Mouse (Mus musculus) brown adipose tissue, adult 24 weeks (tissue): ENCODE data around the gene Cd81. TPM values are rescaled to one million over a fixed set of nuclear protein-coding genes. Genes with fewer than 3 reads are reported as not detected.

ENCODE experiments used
- H3K27ac ChIP-seq: fragments of 200-500 bp; replicated peaks from 2 replicates; pipeline ENCODE4 v1.5.1; 2012; ENCODE audit warnings: low read depth, mild to moderate bottlenecking, low read length
- H3K4me1 ChIP-seq: fragments of 200-500 bp; 2 replicates; pipeline ENCODE4 v1.6.1; 2012; ENCODE audit warnings: low read length, mixed read lengths; ENCODE audit not compliant: control insufficient read depth, insufficient read depth, insufficient read length
- H3K4me3 ChIP-seq: fragments of 200-500 bp; 2 replicates; pipeline ENCODE4 v1.5.1; 2012; ENCODE audit warnings: low read depth, mild to moderate bottlenecking, low read length, moderate library complexity; ENCODE audit not compliant: insufficient read depth
- polyA plus RNA-seq: library from polyadenylated mRNA; stranded (reverse); fragments of >200 nt; gene quantifications from 2 replicates; pipeline ENCODE4 v1.2.4, GENCODE M21; 2012; ENCODE audit not compliant: missing spikeins, insufficient read depth, insufficient read length

The Cd81 gene
- polyA plus RNA-seq, 1 experiment = 289 TPM

DNA sequence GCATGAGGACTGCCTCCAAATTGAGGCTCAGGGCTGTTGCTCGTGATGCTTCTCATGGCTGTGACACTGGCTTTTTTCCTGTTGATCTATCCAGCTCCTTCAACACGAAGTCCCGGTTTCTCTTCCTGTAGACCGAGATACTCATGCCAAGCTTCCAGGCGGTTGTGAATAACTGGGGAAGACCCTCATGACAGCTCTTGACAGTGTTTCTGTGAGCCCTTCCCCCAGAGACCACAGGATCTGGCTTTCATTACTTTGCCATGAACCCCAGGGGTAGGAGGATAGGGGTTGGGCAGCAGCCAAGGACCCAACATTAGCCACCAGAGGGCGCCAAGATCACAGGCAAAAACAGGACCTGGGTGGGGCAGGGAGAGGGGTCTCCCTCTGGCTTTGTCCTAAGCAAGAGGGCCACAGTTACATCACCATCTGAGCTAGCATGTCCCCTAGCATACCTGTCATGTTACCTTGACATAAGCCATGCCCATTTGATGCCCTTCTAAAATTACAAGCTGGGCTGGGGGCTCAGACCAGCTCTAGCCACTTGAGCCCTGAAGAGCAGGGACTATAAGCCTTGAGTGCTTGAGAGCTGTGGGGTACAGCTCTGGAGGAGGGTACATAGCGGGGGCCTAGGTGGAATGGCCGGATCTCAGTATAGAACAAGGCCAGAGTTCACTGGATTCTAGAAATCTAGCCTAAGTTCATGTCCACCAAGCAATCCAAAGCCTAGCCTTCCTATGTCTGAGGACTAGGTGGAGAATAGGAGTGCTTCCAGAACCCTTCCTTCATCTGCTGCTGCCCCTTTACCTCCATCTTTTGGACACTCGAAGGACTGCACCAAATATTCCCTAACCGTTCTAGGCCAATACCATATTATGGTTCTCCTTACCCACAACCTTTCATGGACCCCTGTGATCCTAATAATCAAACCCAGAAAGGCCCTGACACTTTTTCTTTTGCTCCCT lies 42.3 kb downstream of the Cd81 start, which contains the start of gene Trpm5:
Gene Trpm5, minus strand, starts transcription at position 51 of the 962 bp plus-strand sequence.
- no peak within 1 kb of the TSS for H3K27ac ChIP-seq
- H3K4me3 ChIP-seq = no peak within 1 kb of the TSS
- H3K4me1 ChIP-seq = no peaks in the 10 kb centered on the region

DNA sequence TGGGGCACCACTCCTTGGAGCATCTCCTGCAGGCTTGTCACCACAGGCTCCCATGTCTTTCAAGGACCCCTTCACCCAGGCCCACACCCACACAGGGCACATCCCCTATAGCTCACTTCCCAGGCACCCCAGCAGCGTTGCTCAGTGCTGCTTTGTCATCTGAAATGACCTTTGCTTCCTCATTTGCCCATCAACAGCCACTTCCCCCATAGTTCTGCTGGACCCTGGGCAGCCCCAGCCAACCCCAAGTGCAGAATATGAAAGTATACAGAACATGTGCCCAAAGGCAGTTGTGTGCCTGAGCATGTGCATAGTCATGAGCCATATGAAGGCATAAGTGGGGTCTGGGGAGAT lies 43.0 kb downstream of the Cd81 start:
- Histone ChIP-seq H3K4me1 (no peaks in the 10 kb centered on the region), H3K4me3 (no peak overlapping the region), H3K27ac (no peak overlapping the region)

DNA sequence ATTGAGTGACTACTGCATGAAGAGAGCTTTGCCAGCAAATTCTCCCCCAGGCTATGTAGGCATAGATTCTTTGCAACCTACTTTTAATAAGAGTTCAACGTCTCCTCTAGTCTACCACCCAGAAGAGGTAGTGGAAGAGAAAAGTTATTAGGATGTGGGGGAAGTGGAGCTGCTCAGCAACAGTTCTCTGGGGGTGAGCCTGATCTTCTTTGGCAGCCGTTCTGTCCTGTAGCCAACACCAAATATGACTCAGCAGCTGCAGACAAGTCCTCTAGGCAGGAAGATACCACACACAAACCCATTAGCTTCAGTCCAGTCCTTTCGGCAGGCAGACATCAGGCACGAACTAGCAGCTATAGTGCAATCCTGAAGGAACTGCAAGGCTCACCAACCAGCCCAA lies 48.2 kb downstream of the Cd81 start:
- Histone ChIP-seq H3K27ac (no peak overlapping the region), H3K4me1 (no peaks in the 10 kb centered on the region)

DNA sequence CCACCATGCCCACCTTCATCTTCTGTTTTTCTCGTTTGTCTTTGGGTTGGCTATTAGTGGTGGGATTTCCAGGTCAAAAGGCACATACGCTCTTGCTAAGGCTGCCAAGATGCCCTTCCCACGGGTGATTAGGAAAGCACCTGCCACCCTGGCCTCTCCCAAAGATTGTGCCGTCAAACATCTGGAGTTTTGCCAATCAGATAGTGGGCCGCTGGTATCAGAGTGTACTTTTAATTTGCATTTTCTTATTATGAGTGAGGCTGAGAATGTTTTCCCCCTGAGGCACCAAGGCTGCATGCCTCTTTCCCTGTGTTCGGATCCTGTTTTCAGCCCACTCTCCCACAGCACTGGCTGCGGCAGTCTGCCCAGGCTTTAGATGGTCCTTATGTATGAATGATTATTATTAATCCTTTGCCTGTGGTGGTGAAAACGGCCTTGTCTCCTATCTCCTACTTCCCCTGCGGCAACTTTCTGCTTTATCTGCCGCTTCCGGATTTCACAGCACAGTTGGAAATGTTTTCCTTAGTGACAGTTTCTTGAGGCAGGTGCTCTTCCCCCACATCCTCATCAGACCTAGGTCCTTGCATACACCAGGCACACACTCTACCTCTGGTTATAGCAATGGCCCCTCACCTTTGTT lies 52.8 kb downstream of the Cd81 start:
- Histone ChIP-seq H3K27ac (no peak overlapping the region), H3K4me3 (no peak overlapping the region), H3K4me1 (peaks cover 14% of the 10 kb centered on the region)

More for the DNA sequence above, 48.2 kb downstream of the Cd81 start:
- H3K4me3 ChIP-seq = no peak overlapping the region

DNA sequence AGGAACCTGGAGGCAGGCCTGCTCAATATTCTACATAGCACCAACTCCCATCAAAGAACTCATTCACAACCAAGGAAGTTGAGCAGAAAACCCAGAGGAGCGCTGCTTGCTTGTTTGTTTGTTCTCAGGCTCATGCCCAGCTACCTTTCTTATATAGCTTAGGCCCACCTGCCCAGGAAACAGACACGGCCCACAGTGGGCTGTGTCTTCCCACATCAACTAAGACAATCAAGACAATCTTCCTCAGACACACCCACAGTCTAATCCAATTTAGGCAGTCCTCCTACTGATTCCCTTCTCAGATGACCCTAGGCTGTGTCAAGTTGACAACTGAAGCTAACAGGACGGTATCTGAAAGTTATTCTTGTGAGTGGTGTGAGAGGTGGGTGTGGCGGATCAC lies 53.5 kb downstream of the Cd81 start, which contains the start of gene Kcnq1:
Gene Kcnq1, plus strand, starts transcription at position 301 of the 400 bp plus-strand sequence.
- Histone ChIP-seq H3K4me3 (peak within 1 kb of the TSS; percentile 55), H3K27ac (no peak within 1 kb of the TSS), H3K4me1 (peaks cover 17% of the 10 kb centered on the region)

DNA sequence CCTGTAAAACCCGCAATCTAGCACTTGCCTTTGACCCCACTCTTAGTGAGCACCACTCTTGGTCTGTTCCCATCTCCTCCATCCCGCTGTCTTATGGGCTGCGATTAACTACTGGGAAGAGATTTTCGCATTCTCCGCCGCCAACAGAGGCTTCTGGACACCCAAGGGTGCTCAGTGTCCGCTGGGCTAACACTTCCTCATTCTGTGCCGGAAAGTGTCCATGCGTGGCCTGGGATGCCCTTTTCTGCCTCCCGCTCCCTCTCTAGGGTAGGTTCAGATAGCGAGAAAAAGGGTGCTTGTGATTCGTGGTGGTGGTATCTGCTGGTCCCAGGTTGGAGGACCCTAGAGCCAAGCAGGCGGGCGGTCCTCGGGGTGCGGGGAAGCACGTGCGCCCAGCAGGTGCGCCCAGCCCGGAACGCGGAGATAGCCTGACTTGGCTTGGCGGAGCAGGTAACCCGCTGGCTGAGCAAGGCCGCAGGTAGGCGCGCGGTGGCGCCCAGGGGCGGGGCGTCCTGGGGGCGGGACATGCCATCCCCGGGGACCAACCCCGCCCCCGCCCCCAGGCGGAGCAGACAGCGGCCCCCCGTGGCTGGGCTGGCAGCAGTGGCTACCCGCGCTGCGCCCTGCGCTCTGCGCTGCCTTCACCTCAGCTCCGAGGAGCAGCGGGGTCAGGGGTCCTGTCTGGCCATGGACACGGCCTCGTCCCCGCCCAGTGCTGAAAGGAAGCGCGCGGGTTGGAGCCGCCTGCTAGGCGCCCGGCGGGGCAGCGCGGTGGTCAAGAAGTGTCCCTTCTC lies 54.3 kb downstream of the Cd81 start:
- peak overlapping the region; percentile 55 for H3K4me3 ChIP-seq
- H3K4me1 ChIP-seq = peaks cover 17% of the 10 kb centered on the region
- no peak overlapping the region for H3K27ac ChIP-seq

DNA sequence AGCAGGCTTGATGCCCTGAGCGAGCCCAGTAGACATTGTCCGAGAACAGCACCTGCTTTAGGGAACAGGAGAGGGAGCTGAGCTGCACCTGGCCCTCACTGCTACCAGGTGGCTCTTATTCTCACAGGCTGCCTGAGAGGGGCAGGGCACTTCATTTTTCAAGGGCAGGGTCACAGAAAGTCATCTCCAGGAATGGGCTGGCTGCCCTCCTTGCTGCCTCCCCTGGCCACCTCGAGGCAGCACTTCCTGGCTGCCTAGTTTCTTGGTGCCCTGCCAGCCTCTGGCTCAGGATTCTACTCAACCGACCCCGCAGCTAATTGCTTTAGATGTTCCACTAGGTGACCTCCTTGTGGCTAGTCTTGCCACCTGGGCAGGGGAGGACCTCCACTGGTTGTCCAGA lies 55.7 kb downstream of the Cd81 start:
- H3K4me3 ChIP-seq = peak overlapping the region; percentile 55
- H3K27ac ChIP-seq = no peak overlapping the region

DNA sequence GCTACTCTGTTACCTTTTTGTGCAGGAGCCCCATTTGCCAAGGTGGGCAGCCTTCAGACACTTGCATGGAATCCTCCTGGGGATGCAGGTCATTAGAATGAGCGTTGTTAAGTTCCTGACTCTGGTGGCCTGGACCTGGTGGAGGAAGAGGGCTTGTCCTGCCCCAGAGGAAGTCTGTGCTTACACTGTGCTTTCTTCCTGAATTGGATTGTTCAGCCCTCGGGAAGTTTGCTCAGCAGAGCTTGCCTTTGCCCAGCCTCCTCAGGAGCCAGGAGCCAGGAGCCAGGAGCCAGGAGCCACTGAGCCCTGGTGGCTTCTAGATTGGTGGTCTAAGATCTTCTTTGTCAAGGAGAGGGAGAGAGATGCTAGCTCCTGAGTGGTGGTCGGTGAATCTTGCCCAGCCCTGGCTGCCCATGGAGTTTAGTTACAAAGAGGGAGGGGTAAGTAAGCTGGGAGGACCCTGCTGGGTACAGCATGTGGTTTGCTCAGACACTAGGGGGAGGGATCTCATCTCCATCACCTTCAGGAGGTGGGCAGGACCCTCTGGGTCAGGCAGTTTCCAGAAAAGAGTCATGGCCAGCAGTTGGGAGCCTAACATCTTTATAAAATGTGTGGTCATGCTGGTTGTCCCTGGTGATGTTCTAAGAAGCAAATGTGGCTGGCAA lies 56.6 kb downstream of the Cd81 start:
- Histone ChIP-seq H3K27ac (peak overlapping the region; percentile 64), H3K4me1 (peaks cover 17% of the 10 kb centered on the region), H3K4me3 (peak overlapping the region; percentile 7; the same call in 1 of the 2 replicates)

More for the DNA sequence above, 55.7 kb downstream of the Cd81 start:
- H3K4me1 ChIP-seq = peaks cover 17% of the 10 kb centered on the region

DNA sequence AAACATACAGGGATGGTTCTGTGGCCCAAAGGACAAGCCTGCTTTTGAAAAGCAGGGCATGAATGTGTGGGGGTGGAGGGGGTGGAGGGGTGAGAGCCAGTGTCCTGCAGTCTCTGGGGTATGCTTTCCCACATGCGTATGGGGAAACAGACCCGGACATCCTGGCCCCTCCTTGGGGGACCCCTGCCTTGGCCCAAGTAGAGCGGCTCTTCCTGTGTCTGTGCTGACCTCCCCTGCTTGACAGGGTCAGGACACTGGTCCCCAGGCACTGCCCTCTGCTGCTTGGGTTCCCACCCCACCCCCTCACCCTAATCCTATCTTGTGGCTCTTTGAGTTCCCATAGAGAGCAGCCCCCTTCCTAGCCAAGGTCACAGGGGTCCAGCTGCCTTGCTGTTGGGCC lies 57.2 kb downstream of the Cd81 start:
- H3K4me1 ChIP-seq = peaks cover 17% of the 10 kb centered on the region
- H3K4me3 ChIP-seq = 0 out of 2 replicates have a peak overlapping the region, but pooled peaks have one; percentile 7
- peak overlapping the region; percentile 64; the same call in 1 of the 2 replicates for H3K27ac ChIP-seq

DNA sequence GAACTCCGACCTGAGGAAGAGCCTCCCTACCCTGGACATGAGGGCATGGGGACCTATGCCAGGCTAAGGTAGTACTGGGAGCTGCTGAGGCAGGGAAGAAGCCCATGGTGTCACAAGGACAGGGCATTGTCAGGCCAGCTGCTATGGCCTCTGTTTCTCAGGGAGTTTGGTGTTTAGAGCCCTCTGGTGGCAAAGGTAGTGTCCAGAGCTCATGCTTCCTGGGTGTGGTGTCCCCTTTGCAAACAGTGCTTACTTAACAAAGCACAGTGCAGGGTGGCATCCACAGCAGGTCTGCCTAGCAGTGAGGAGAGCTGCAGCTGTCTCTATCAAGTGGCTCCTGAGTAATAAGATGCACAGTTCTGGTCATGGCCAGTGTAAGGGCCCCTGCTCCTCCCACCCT lies 58.3 kb downstream of the Cd81 start:
- peaks cover 17% of the 10 kb centered on the region for H3K4me1 ChIP-seq
- H3K4me3 ChIP-seq = no peak overlapping the region
- no peak overlapping the region for H3K27ac ChIP-seq

DNA sequence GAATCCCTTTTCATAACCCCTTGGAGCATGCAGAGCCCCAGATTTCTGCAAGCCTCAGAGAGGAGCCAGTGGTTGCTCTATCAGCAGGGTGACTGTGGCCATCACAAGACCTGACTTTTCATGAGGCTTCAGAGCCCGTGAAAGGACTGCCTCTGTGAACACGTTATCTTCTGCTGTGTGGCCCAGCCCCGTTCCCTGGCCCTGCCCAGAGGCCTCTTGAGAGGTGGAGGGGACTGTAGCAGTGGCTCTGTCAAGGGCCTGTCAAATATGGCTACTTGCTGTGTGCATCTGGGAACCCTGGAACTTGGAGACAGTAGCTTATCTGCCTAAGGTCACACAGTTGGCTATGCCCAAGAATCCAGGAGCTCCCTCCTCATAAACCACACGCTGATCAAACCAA lies 59.2 kb downstream of the Cd81 start:
- Histone ChIP-seq H3K4me1 (peaks cover 17% of the 10 kb centered on the region), H3K27ac (no peak overlapping the region), H3K4me3 (no peak overlapping the region)

DNA sequence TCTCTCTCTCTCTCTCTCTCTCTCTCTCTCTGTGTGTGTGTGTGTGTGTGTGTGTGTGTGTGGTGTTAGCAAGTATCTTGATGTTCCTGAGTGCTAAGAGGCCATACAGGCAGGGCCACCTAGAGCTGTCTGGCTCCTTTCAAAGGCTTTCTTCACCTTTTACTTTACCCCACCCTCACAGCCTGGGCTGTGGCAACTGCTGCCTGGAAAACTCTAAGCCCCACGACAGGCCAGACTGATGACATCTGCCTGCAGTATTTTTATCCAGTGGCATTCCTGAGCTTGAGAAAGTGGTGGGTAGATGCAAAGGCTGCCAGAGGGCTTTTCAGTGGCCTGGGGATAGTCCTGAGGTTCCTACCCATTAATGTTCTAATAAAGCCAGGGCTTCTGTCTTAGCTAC lies 59.9 kb downstream of the Cd81 start:
- Histone ChIP-seq H3K4me3 (no peak overlapping the region), H3K27ac (no peak overlapping the region), H3K4me1 (peaks cover 17% of the 10 kb centered on the region)

DNA sequence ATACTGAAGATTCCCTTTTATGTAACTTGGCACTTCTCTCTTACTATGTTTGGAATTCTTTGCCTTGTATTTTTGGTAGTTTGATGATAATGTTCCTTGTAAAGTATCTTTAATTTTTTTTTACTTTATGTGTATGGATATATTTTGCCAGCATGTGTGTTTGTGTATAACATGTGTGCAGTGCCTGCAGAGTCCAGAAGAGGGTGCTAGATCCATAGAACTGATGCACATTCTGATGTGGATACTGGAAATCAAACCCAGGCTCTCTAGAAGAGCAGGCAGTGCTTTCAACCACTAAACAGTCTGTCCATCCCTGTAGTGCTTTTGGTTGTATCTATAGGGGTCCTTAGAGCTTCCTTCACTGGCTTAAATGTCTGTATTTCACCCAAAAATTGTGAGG lies 62.2 kb downstream of the Cd81 start:
- Histone ChIP-seq H3K27ac (no peak overlapping the region), H3K4me3 (no peak overlapping the region), H3K4me1 (peaks cover 6% of the 10 kb centered on the region; the same call in 1 of the 2 replicates)

DNA sequence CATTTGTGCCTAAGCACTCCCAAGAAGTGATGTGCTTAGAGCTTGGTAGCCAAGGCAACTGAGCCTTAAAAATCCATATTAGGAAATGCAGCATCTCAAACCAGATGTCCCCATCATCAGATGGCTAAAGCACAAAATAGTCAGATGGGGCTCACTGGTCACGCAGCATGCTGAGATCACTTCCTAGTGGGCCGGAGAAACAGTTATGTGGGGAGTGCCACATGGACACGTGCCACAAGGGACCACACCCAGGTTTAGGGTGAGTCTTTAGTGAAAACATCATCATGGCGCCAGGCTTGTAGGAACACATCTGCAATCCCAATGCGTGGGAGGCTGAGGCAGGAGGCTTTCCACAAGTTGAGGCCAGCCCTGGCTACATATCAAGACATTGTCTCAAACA lies 64.0 kb downstream of the Cd81 start:
- Histone ChIP-seq H3K27ac (no peak overlapping the region), H3K4me1 (peaks cover 9% of the 10 kb centered on the region; the same call in 1 of the 2 replicates), H3K4me3 (no peak overlapping the region)
